In genomic region chr7:143594865-143595264, GRCm38 (mm10) we compare ENCODE assay signal across 12 mouse cellular contexts. TPM values are rescaled to one million over a fixed set of nuclear protein-coding genes. Genes with fewer than 3 reads are reported as not detected.
DNase-seq lines count a peak whose midpoint lies in the region; ATAC-seq lines count a peak whose summit lies in the region.
"Had no signal": no experiment of that assay in that cellular context is flagged by ENCODE, and none has a peak within 500 bp of the region (broad histone marks: within the 10 kb centered on the region; RNA-seq: fewer than 3 reads in every experiment).

No protein-coding gene starts in this region.

- peaks cover 9% of the 10 kb centered on the region for H3K4me1 ChIP-seq in heart, embryonic 11.5 days (ENCODE audit: control insufficient read depth, insufficient read depth, low read length)
- peaks cover 18% of the 10 kb centered on the region for H3K4me1 ChIP-seq in midbrain, embryonic 12.5 days
- peaks cover 15% of the 10 kb centered on the region for H3K4me1 ChIP-seq in midbrain, embryonic 15.5 days
- H3K4me1 ChIP-seq in heart, embryonic 12.5 days (replicated peaks) = peaks cover 24% of the 10 kb centered on the region

- no peak overlapping the region for H3K4me3 ChIP-seq in heart, embryonic 11.5 days (ENCODE audit: low read depth, low read length)
- H3K4me3 ChIP-seq in midbrain, embryonic 12.5 days = no peak overlapping the region
- H3K4me3 ChIP-seq in midbrain, embryonic 15.5 days = no peak overlapping the region
- no peak overlapping the region for H3K4me3 ChIP-seq in heart, embryonic 12.5 days

- ATAC-seq in heart, embryonic 11.5 days (replicated peaks; ENCODE audit: insufficient number of reproducible peaks, low FRiP score, low TSS enrichment) = no peak
- no peak for ATAC-seq in midbrain, embryonic 12.5 days (ENCODE audit: low FRiP score, low read depth)
- no peak for ATAC-seq in midbrain, embryonic 15.5 days (replicated peaks)
- no peak for ATAC-seq in heart, embryonic 12.5 days (ENCODE audit: insufficient number of reproducible peaks, low FRiP score)
- no peak for ATAC-seq in CD4-positive, CD25-positive, alpha-beta regulatory T cell, adult 4 months

- no peaks in the 10 kb centered on the region; the same call in 1 of the 2 replicates for H3K36me3 ChIP-seq in heart, embryonic 11.5 days (ENCODE audit: control insufficient read depth, insufficient read depth, low read length)
- peaks cover 50% of the 10 kb centered on the region for H3K36me3 ChIP-seq in midbrain, embryonic 12.5 days
- no peaks in the 10 kb centered on the region; the same call in 1 of the 2 replicates for H3K36me3 ChIP-seq in midbrain, embryonic 15.5 days (replicated peaks)
- peaks cover 30% of the 10 kb centered on the region for H3K36me3 ChIP-seq in heart, embryonic 12.5 days

- no peaks in the 10 kb centered on the region for H3K9me3 ChIP-seq in heart, embryonic 11.5 days (replicated peaks; ENCODE audit: control insufficient read depth, low read length)
- H3K9me3 ChIP-seq in midbrain, embryonic 12.5 days = no peaks in the 10 kb centered on the region
- H3K9me3 ChIP-seq in midbrain, embryonic 15.5 days = no peaks in the 10 kb centered on the region
- H3K9me3 ChIP-seq in heart, embryonic 12.5 days (replicated peaks) = no peaks in the 10 kb centered on the region

- H3K9ac ChIP-seq in heart, embryonic 11.5 days (ENCODE audit: low read depth, low read length) = no peak overlapping the region
- 0 out of 2 replicates have a peak overlapping the region, but pooled peaks have one; percentile 4 for H3K9ac ChIP-seq in midbrain, embryonic 12.5 days (replicated peaks)
- H3K9ac ChIP-seq in midbrain, embryonic 15.5 days = no peak overlapping the region
- H3K9ac ChIP-seq in heart, embryonic 12.5 days = no peak overlapping the region
- H3K9ac ChIP-seq: liver, embryonic 14.5 days had no signal

- WGBS in heart, embryonic 11.5 days (ENCODE audit: insufficient replicate concordance) = 78% methylated on average over 5 of the region's 5 CpGs
- 86% methylated on average over 5 of the region's 5 CpGs for WGBS in midbrain, embryonic 12.5 days
- 76% methylated on average over 5 of the region's 5 CpGs for WGBS in midbrain, embryonic 15.5 days
- 64% methylated on average over 5 of the region's 5 CpGs for WGBS in heart, embryonic 12.5 days

- H3K27ac ChIP-seq in heart, embryonic 11.5 days (ENCODE audit: low read depth, low read length) = no peak overlapping the region
- no peak overlapping the region for H3K27ac ChIP-seq in midbrain, embryonic 12.5 days (replicated peaks)
- no peak overlapping the region for H3K27ac ChIP-seq in midbrain, embryonic 15.5 days
- no peak overlapping the region for H3K27ac ChIP-seq in heart, embryonic 12.5 days (ENCODE audit: poor library complexity, severe bottlenecking)
- H3K27ac ChIP-seq: liver, embryonic 14.5 days had no signal

- DNase-seq in heart, adult 11 months = peak; percentile 79
- peak; percentile 42 for DNase-seq in brain, adult 2 months (ENCODE audit: low read depth, low spot score)
- peak; percentile 18 for DNase-seq in kidney, postnatal 14 days
- DNase-seq: adrenal gland, postnatal 10 days; gastrocnemius, postnatal 36 days had no signal

- no peak overlapping the region for H3K4me2 ChIP-seq in heart, embryonic 11.5 days
- H3K4me2 ChIP-seq in midbrain, embryonic 12.5 days (replicated peaks) = no peak overlapping the region
- H3K4me2 ChIP-seq in midbrain, embryonic 15.5 days = no peak overlapping the region
- no peak overlapping the region for H3K4me2 ChIP-seq in heart, embryonic 12.5 days

- H3K27me3 ChIP-seq in heart, embryonic 11.5 days (ENCODE audit: control insufficient read depth, insufficient read depth, low read length) = no peaks in the 10 kb centered on the region
- no peaks in the 10 kb centered on the region for H3K27me3 ChIP-seq in midbrain, embryonic 12.5 days
- no peaks in the 10 kb centered on the region for H3K27me3 ChIP-seq in midbrain, embryonic 15.5 days (replicated peaks)
- H3K27me3 ChIP-seq in heart, embryonic 12.5 days (replicated peaks) = no peaks in the 10 kb centered on the region

RNA-seq across cellular contexts. Expression of gene Cars, which starts 5.0 kb away (rescaled TPM):
- 27.9 and 30.6 TPM in 2 replicates for polyA plus RNA-seq in heart, embryonic 11.5 days (2014; fragmentation: Nextera tagmentation; extraction: Ambion mirVana)
- polyA plus RNA-seq in midbrain, embryonic 12.5 days (2016; fragmentation: Nextera tagmentation; extraction: Ambion mirVana) = 67.5 and 72.1 TPM in 2 replicates
- 74.1 and 75.8 TPM in 2 replicates for polyA plus RNA-seq in midbrain, embryonic 15.5 days (2015; fragmentation: Nextera tagmentation; extraction: Ambion mirVana)
- 28.4 and 31.3 TPM in 2 replicates for polyA plus RNA-seq in heart, embryonic 12.5 days (2016; fragmentation: Nextera tagmentation; extraction: Ambion mirVana)
- polyA plus RNA-seq in CD4-positive, CD25-positive, alpha-beta regulatory T cell, adult 4 months (2017; shearing (Covaris generic)) = 10 to 100 TPM; 29.5 to 51.5 TPM

RNA-seq across cellular contexts. Expression of gene Tnfrsf26, which starts 33.7 kb away (rescaled TPM):
- 0.16 and 0.84 TPM in 2 replicates for polyA plus RNA-seq in heart, embryonic 11.5 days (2014; fragmentation: Nextera tagmentation; extraction: Ambion mirVana)
- polyA plus RNA-seq in midbrain, embryonic 12.5 days (2016; fragmentation: Nextera tagmentation; extraction: Ambion mirVana) = 0.23 and 0.24 TPM in 2 replicates
- polyA plus RNA-seq in midbrain, embryonic 15.5 days (2015; fragmentation: Nextera tagmentation; extraction: Ambion mirVana) = 0.15 and 0.21 TPM in 2 replicates
- 0.43 and 0.46 TPM in 2 replicates for polyA plus RNA-seq in heart, embryonic 12.5 days (2016; fragmentation: Nextera tagmentation; extraction: Ambion mirVana)
- 100 to 1,000 TPM; 111 to 143 TPM for polyA plus RNA-seq in CD4-positive, CD25-positive, alpha-beta regulatory T cell, adult 4 months (2017; shearing (Covaris generic))
- polyA plus RNA-seq: testis, adult 2 months had no signal

RNA-seq across cellular contexts. Expression of gene Nap1l4, which starts 46.0 kb away (rescaled TPM):
- polyA plus RNA-seq in heart, embryonic 11.5 days (2014; fragmentation: Nextera tagmentation; extraction: Ambion mirVana) = 121 and 176 TPM in 2 replicates
- 345 and 355 TPM in 2 replicates for polyA plus RNA-seq in midbrain, embryonic 12.5 days (2016; fragmentation: Nextera tagmentation; extraction: Ambion mirVana)
- 344 and 348 TPM in 2 replicates for polyA plus RNA-seq in midbrain, embryonic 15.5 days (2015; fragmentation: Nextera tagmentation; extraction: Ambion mirVana)
- 236 and 244 TPM in 2 replicates for polyA plus RNA-seq in heart, embryonic 12.5 days (2016; fragmentation: Nextera tagmentation; extraction: Ambion mirVana)
- 100 to 1,000 TPM; 288 to 395 TPM for polyA plus RNA-seq in CD4-positive, CD25-positive, alpha-beta regulatory T cell, adult 4 months (2017; shearing (Covaris generic))

RNA-seq across cellular contexts. Expression of gene Tnfrsf22, which starts 54.6 kb away (rescaled TPM):
- 4.7 and 5.0 TPM in 2 replicates for polyA plus RNA-seq in heart, embryonic 11.5 days (2014; fragmentation: Nextera tagmentation; extraction: Ambion mirVana)
- 5.9 and 7.6 TPM in 2 replicates for polyA plus RNA-seq in midbrain, embryonic 12.5 days (2016; fragmentation: Nextera tagmentation; extraction: Ambion mirVana)
- 3.2 and 3.5 TPM in 2 replicates for polyA plus RNA-seq in midbrain, embryonic 15.5 days (2015; fragmentation: Nextera tagmentation; extraction: Ambion mirVana)
- 2.8 and 3.1 TPM in 2 replicates for polyA plus RNA-seq in heart, embryonic 12.5 days (2016; fragmentation: Nextera tagmentation; extraction: Ambion mirVana)
- polyA plus RNA-seq in CD4-positive, CD25-positive, alpha-beta regulatory T cell, adult 4 months (2017; shearing (Covaris generic)) = 10 to 100 TPM; 17.4 to 22.8 TPM

Comparison
In these comparisons a context has a peak if more than half of its experiments do, and no peak if none do; other contexts are left out.
1. DNase-seq: peak in every context shown above with its lines; median percentile 79 in heart, adult 11 months; 42 in brain, adult 2 months; 18 in kidney, postnatal 14 days.
2. RNA of gene Tnfrsf26, which starts 33.7 kb away (polyA plus RNA-seq): 111 to 143 TPM in CD4-positive, CD25-positive, alpha-beta regulatory T cell, adult 4 months; 0.43 to 0.46 TPM in heart, embryonic 12.5 days, 0.23 to 0.24 TPM in midbrain, embryonic 12.5 days, 0.15 to 0.21 TPM in midbrain, embryonic 15.5 days and 0.16 to 0.84 TPM in heart, embryonic 11.5 days; every median in the first group is over 10 times any median in the second.